Mouse (Mus musculus): Measurements from ENCODE around the gene Ints11. TPM values are rescaled to one million over a fixed set of nuclear protein-coding genes. Genes with fewer than 3 reads are reported as not detected.

The Ints11 gene
- polyA plus RNA-seq, 1 experiment from 2014 or later, result 89.4 TPM

DNA sequence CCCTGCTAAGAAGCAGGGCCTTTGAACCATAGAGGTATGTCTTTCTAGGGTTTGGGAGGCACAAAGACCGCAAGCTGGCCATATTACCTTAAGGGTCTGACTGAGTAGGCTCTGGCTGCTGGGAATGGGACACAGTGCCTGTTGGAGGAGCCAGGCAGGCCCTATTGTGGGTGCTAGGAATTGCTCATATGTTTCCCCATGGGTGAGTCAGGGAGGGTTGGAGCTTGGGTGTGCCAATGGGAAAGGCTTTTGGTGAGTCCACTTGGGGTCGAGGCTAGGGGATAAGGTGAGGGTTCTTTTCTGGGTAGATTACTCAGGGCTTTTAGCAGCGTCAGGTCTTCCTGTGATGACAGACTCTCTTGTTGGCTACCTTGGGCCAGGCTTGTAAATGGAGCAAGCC is 18.0 kb upstream of the Ints11 start:
- H3K4me2 ChIP-seq (ENCODE audit: low read depth, severe bottlenecking), result no peak overlapping the region
- H3K36me3 ChIP-seq (ENCODE audit: control insufficient read depth, insufficient read depth, low read length), result 0 out of 2 replicates have a peak, but pooled peaks cover 2% of the 10 kb centered on the region
- no peaks in the 10 kb centered on the region for H3K27me3 ChIP-seq (ENCODE audit: control insufficient read depth, insufficient read depth, low read length)
- H3K4me1 ChIP-seq (ENCODE audit: control insufficient read depth, insufficient read depth, low read length), result peaks cover 9% of the 10 kb centered on the region
- no peak overlapping the region for H3K9ac ChIP-seq (ENCODE audit: low read length)
- ATAC-seq (ENCODE audit: insufficient number of reproducible peaks, low FRiP score, low TSS enrichment, low read depth) (no peak), DNase-seq (ENCODE audit: low spot score) (no peak)
- no peak overlapping the region for H3K4me3 ChIP-seq (ENCODE audit: low read depth, low read length)
- H3K9me3 ChIP-seq (ENCODE audit: control insufficient read depth, low read length), result no peaks in the 10 kb centered on the region
- H3K27ac ChIP-seq (replicated peaks; ENCODE audit: low read depth, low read length), result no peak overlapping the region
- WGBS, result 94% methylated on average over 3 of the region's 3 CpGs

DNA sequence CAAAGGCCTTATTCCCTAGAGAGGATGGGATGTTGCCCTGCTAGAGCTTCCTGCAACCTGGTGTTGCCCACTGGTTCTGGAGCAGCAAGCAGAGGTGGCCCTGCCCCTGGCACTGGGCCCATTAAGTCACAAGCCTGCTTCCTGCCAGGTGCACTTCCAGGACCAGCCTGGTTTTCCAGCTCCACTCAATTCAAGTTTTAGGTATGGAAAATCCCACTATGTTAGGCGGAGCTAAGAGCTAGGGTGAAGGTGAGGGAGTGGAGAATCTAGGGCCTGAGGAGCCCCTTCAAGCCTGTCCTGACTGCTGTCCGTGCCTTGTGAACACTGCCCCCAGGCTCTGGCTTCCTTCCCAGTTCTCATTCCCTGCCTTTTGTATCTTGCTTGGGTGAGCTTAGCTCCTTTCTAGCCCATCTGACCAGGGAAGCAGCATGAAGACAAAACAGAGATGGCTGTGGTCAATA is 17.4 kb upstream of the Ints11 start:
- Histone ChIP-seq H3K27me3 (ENCODE audit: control insufficient read depth, insufficient read depth, low read length) (no peaks in the 10 kb centered on the region), H3K4me2 (ENCODE audit: low read depth, severe bottlenecking) (no peak overlapping the region), H3K4me1 (ENCODE audit: control insufficient read depth, insufficient read depth, low read length) (peaks cover 9% of the 10 kb centered on the region), H3K9me3 (ENCODE audit: control insufficient read depth, low read length) (no peaks in the 10 kb centered on the region), H3K36me3 (ENCODE audit: control insufficient read depth, insufficient read depth, low read length) (0 out of 2 replicates have a peak, but pooled peaks cover 2% of the 10 kb centered on the region), H3K9ac (ENCODE audit: low read length) (no peak overlapping the region), H3K4me3 (ENCODE audit: low read depth, low read length) (no peak overlapping the region), H3K27ac (replicated peaks; ENCODE audit: low read depth, low read length) (no peak overlapping the region)
- 83% methylated on average over 2 of the region's 2 CpGs for WGBS
- no peak for ATAC-seq (ENCODE audit: insufficient number of reproducible peaks, low FRiP score, low TSS enrichment, low read depth)
- no peak for DNase-seq (ENCODE audit: low spot score)

DNA sequence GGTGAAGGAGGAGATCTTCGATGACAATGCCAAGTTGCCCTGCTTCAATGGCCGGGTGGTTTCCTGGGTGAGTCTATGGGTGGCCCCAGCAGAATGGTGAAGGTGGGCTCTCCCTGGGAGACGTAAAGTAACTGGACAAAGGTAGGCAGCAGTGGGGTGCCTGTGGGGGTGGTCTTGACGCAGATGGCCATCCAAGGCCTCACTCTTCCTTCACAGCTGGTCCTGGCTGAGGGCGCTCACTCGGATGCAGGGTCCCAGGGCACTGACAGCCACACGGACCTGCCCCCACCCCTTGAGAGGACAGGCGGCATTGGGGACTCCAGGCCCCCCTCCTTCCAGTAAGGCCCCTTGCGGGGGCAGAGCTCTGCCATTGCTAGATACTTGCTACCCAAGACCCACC is 15.9 kb upstream of the Ints11 start:
- Histone ChIP-seq H3K4me3 (ENCODE audit: low read depth, low read length) (no peak overlapping the region), H3K9me3 (ENCODE audit: control insufficient read depth, low read length) (no peaks in the 10 kb centered on the region), H3K36me3 (ENCODE audit: control insufficient read depth, insufficient read depth, low read length) (peaks cover 2% of the 10 kb centered on the region; the same call in 1 of the 2 replicates), H3K27ac (replicated peaks; ENCODE audit: low read depth, low read length) (no peak overlapping the region), H3K9ac (ENCODE audit: low read length) (no peak overlapping the region), H3K4me2 (ENCODE audit: low read depth, severe bottlenecking) (no peak overlapping the region), H3K4me1 (ENCODE audit: control insufficient read depth, insufficient read depth, low read length) (peaks cover 3% of the 10 kb centered on the region), H3K27me3 (ENCODE audit: control insufficient read depth, insufficient read depth, low read length) (no peaks in the 10 kb centered on the region)
- no peak for ATAC-seq (ENCODE audit: insufficient number of reproducible peaks, low FRiP score, low TSS enrichment, low read depth)
- no peak for DNase-seq (ENCODE audit: low spot score)
- WGBS, result 90% methylated on average over 9 of the region's 9 CpGs

DNA sequence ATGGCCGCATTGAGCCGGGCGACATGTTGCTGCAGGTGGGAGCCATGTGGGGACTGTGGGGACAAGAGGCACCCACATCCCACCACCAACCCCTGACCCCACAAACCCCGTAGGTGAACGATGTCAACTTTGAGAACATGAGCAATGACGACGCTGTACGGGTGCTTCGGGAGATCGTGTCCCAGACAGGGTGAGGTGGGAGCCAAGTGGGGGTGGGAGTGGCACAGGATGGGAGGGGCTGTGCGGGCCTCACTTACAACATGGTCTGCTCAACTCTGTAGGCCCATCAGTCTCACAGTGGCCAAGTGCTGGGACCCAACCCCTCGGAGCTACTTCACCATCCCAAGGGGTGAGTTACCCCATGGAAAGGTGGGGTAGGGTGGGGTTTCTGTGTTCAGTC is 14.4 kb upstream of the Ints11 start:
- Histone ChIP-seq H3K36me3 (ENCODE audit: control insufficient read depth, insufficient read depth, low read length) (peaks cover 2% of the 10 kb centered on the region; the same call in 1 of the 2 replicates), H3K4me2 (ENCODE audit: low read depth, severe bottlenecking) (no peak overlapping the region), H3K9ac (ENCODE audit: low read length) (no peak overlapping the region), H3K27ac (replicated peaks; ENCODE audit: low read depth, low read length) (no peak overlapping the region), H3K9me3 (ENCODE audit: control insufficient read depth, low read length) (no peaks in the 10 kb centered on the region), H3K4me1 (ENCODE audit: control insufficient read depth, insufficient read depth, low read length) (no peaks in the 10 kb centered on the region), H3K4me3 (ENCODE audit: low read depth, low read length) (no peak overlapping the region), H3K27me3 (ENCODE audit: control insufficient read depth, insufficient read depth, low read length) (no peaks in the 10 kb centered on the region)
- ATAC-seq (ENCODE audit: insufficient number of reproducible peaks, low FRiP score, low TSS enrichment, low read depth) (no peak), DNase-seq (ENCODE audit: low spot score) (no peak)
- WGBS, result 95% methylated on average over 12 of the region's 12 CpGs

DNA sequence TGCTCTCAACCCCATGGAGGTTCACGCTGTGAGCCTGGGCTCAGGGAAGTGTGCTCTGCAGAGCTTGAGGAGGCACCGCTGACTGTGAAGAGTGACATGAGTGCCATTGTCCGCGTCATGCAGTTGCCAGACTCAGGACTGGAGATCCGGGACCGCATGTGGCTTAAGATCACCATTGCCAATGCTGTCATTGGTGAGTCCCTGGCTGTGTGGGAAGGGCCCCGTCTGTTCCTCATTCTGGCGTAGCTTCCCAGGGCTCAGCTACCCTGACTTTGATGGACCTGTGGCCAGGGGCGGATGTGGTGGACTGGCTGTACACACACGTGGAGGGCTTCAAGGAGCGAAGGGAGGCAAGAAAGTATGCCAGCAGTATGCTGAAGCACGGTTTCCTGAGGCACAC is 13.3 kb upstream of the Ints11 start:
- Histone ChIP-seq H3K4me3 (ENCODE audit: low read depth, low read length) (no peak overlapping the region), H3K4me2 (ENCODE audit: low read depth, severe bottlenecking) (no peak overlapping the region), H3K27me3 (ENCODE audit: control insufficient read depth, insufficient read depth, low read length) (no peaks in the 10 kb centered on the region), H3K36me3 (ENCODE audit: control insufficient read depth, insufficient read depth, low read length) (peaks cover 2% of the 10 kb centered on the region; the same call in 1 of the 2 replicates), H3K4me1 (ENCODE audit: control insufficient read depth, insufficient read depth, low read length) (no peaks in the 10 kb centered on the region), H3K9ac (ENCODE audit: low read length) (no peak overlapping the region), H3K9me3 (ENCODE audit: control insufficient read depth, low read length) (no peaks in the 10 kb centered on the region), H3K27ac (replicated peaks; ENCODE audit: low read depth, low read length) (no peak overlapping the region)
- ATAC-seq (ENCODE audit: insufficient number of reproducible peaks, low FRiP score, low TSS enrichment, low read depth), result no peak
- 91% methylated on average over 12 of the region's 12 CpGs for WGBS
- no peak for DNase-seq (ENCODE audit: low spot score)

DNA sequence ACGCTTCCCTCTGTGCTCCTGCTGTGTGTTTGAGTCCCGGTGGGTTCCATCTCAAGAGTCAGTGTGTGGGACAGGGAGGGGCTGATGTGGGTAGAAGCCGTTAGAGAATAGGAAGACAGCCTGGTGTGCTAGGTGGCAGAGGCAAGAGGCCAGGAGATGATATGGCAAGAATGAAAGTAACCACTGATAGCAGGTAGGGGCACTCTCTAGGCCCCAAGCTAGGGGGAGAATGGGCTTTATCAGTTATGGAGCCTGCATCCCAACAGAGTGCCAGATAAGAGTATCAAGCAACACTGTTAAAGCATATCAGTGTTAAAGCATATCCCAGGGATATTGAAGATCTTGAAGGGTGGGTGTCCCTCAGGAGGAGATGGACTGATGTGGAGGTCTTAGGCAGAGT is 12.5 kb upstream of the Ints11 start:
- Histone ChIP-seq H3K4me3 (ENCODE audit: low read depth, low read length) (no peak overlapping the region), H3K4me1 (ENCODE audit: control insufficient read depth, insufficient read depth, low read length) (no peaks in the 10 kb centered on the region), H3K27me3 (ENCODE audit: control insufficient read depth, insufficient read depth, low read length) (no peaks in the 10 kb centered on the region), H3K9ac (ENCODE audit: low read length) (no peak overlapping the region), H3K27ac (replicated peaks; ENCODE audit: low read depth, low read length) (no peak overlapping the region), H3K36me3 (ENCODE audit: control insufficient read depth, insufficient read depth, low read length) (peaks cover 2% of the 10 kb centered on the region; the same call in 1 of the 2 replicates), H3K4me2 (ENCODE audit: low read depth, severe bottlenecking) (no peak overlapping the region), H3K9me3 (ENCODE audit: control insufficient read depth, low read length) (no peaks in the 10 kb centered on the region)
- DNase-seq (ENCODE audit: low spot score) (no peak), ATAC-seq (ENCODE audit: insufficient number of reproducible peaks, low FRiP score, low TSS enrichment, low read depth) (no peak)
- 93% methylated on average over 3 of the region's 3 CpGs for WGBS

DNA sequence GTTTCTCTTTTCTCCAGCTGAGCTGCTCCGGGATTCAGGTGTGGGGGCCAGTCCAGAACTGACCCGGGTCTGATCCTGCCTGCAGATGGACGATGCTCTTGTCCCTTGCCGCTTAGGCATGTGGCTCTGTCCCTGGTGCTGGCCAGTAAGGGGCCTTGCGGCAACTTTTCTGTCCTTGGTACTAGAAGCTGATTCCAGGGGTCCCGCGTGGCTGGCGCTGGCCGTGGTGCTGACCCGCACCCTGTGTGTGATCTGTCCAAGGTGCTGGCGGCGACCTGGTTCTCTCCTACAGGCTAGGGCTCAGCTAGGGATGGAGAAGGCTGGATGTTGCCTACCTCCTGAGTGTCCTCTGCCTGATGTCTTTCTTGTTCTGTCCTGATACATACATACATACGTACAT is 10.0 kb upstream of the Ints11 start:
- Histone ChIP-seq H3K36me3 (ENCODE audit: control insufficient read depth, insufficient read depth, low read length) (peaks cover 2% of the 10 kb centered on the region; the same call in 1 of the 2 replicates), H3K4me2 (ENCODE audit: low read depth, severe bottlenecking) (no peak overlapping the region), H3K9ac (ENCODE audit: low read length) (no peak overlapping the region), H3K27ac (replicated peaks; ENCODE audit: low read depth, low read length) (no peak overlapping the region), H3K9me3 (ENCODE audit: control insufficient read depth, low read length) (no peaks in the 10 kb centered on the region), H3K4me1 (ENCODE audit: control insufficient read depth, insufficient read depth, low read length) (no peaks in the 10 kb centered on the region), H3K4me3 (ENCODE audit: low read depth, low read length) (no peak overlapping the region), H3K27me3 (ENCODE audit: control insufficient read depth, insufficient read depth, low read length) (no peaks in the 10 kb centered on the region)
- peak; percentile 28; the same call in 1 of the 2 replicates for ATAC-seq (ENCODE audit: insufficient number of reproducible peaks, low FRiP score, low TSS enrichment, low read depth)
- 14% methylated on average over 13 of the region's 13 CpGs for whole genome bisulfite sequencing
- peak; percentile 96 for DNase-seq (ENCODE audit: low spot score)

DNA sequence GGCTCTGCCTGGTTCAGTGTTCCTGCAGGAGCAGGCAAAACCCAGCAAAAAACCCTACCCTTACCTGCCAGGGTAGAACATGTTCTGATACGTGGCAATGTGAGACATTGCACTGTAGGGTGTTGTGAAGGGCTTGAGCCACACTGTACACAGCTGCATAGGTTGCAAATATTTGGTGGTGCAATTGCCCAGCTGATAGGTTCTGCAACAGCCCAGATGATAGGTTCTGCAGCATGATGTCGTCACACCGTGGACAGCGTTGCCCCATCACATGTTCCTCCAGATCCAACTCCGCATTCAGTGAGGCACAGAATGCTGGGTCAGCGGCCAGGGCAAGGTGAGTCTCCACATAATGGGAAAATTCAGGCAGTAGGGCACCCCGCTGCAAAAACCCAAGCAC is 7.6 kb upstream of the Ints11 start:
- H3K27me3 ChIP-seq (ENCODE audit: control insufficient read depth, insufficient read depth, low read length), result no peaks in the 10 kb centered on the region
- no peaks in the 10 kb centered on the region for H3K4me1 ChIP-seq (ENCODE audit: control insufficient read depth, insufficient read depth, low read length)
- H3K36me3 ChIP-seq (ENCODE audit: control insufficient read depth, insufficient read depth, low read length), result no peaks in the 10 kb centered on the region; the same call in 1 of the 2 replicates
- H3K9me3 ChIP-seq (ENCODE audit: control insufficient read depth, low read length), result no peaks in the 10 kb centered on the region
- no peak overlapping the region for H3K4me3 ChIP-seq (ENCODE audit: low read depth, low read length)
- ATAC-seq (ENCODE audit: insufficient number of reproducible peaks, low FRiP score, low TSS enrichment, low read depth), result no peak
- H3K4me2 ChIP-seq (ENCODE audit: low read depth, severe bottlenecking), result no peak overlapping the region
- H3K9ac ChIP-seq (ENCODE audit: low read length), result no peak overlapping the region
- no peak overlapping the region for H3K27ac ChIP-seq (replicated peaks; ENCODE audit: low read depth, low read length)
- 88% methylated on average over 7 of the region's 7 CpGs for WGBS
- DNase-seq (ENCODE audit: low spot score), result no peak

DNA sequence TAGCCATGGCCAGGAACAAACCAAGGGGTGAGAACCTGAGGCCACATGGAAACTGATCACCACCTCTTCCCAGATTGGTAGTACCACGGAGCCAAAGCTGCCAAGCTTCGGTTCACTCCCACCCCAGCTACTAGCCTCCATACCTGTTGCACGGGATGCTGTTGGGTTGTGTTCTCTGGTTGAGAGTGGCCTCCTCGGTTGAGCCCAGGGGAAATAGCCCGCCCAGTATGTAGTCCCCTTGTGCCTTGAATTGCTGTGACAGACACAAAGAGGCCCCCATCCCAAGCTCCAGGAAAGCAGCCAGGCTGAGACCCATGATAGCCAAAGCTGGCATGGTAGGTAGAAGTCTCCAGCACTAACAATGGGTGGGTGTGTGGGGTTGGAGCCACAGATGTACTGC is 6.3 kb upstream of the Ints11 start, which contains the start of gene Tas1r3:
TSS of gene Tas1r3 (minus strand) at position 362 of the 400 bp plus-strand sequence.
- Histone ChIP-seq H3K9ac (ENCODE audit: low read length) (no peak within 1 kb of the TSS), H3K27me3 (ENCODE audit: control insufficient read depth, insufficient read depth, low read length) (no peaks in the 10 kb centered on the region), H3K4me1 (ENCODE audit: control insufficient read depth, insufficient read depth, low read length) (no peaks in the 10 kb centered on the region), H3K36me3 (ENCODE audit: control insufficient read depth, insufficient read depth, low read length) (no peaks in the 10 kb centered on the region; the same call in 1 of the 2 replicates), H3K9me3 (ENCODE audit: control insufficient read depth, low read length) (no peaks in the 10 kb centered on the region), H3K4me2 (ENCODE audit: low read depth, severe bottlenecking) (no peak within 1 kb of the TSS), H3K27ac (replicated peaks; ENCODE audit: low read depth, low read length) (no peak within 1 kb of the TSS), H3K4me3 (ENCODE audit: low read depth, low read length) (no peak within 1 kb of the TSS)
- DNase-seq (ENCODE audit: low spot score), result no peak
- 77% methylated on average over 5 of the region's 5 CpGs for WGBS
- ATAC-seq (ENCODE audit: insufficient number of reproducible peaks, low FRiP score, low TSS enrichment, low read depth), result no peak

All from limb, embryonic 11.5 days (tissue).